Mouse (Mus musculus) layer of hippocampus, postnatal 36 days (tissue): ENCODE results near the gene Cryzl2. TPM values are rescaled to one million over a fixed set of nuclear protein-coding genes. Genes with fewer than 3 reads are reported as not detected.

Experiments used
- DNase-seq, 2 experiments: peaks; one replicate each; pipeline ENCODE4 v3.0.0; 2022
- total RNA-seq, 2 experiments: library from RNA; stranded (reverse); gene quantifications; 2 replicates each; pipeline ENCODE4 v1.2.3; 2021

Cryzl2 gene
- total RNA-seq, 2 experiments from 2014 or later, result 3.8 to 4.1 TPM

DNA sequence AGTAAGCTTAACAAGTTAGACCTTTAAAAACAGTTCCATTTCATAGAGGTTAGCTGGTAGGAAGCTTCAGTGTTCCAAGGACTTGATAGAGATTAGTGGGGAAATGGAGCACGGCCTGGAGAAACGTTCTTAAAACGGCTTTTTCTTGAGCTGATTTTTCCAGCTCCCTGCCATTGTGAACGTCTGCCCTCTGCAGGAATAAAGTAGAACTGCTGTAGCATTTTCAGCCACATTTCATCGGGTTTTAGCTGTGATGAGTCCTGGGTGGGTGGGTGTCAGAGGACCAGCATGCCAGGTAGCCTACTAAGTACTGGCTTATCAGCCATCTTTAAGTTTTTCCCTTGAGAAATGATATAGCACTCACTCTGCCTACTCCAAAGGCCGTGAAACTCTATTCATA is 78.1 kb downstream of the Cryzl2 start:
- peak in 1 of 2 experiments; percentile 57 for DNase-seq

GRCm38 (mm10) chr1:157537636-157538035 is 79.3 kb downstream of the Cryzl2 start:
- DNase-seq, result no peak

Other genes starting within 250 kb of the Cryzl2 start
- 10 to 100 TPM; 73.6 to 99.1 TPM for gene Rasal2, start 46.0 kb upstream of the Cryzl2 start, total RNA-seq
- gene Sec16b, start 48.2 kb downstream of the Cryzl2 start, total RNA-seq, result under 1 TPM; 0.15 to 0.27 TPM